Mouse (Mus musculus) adrenal gland, postnatal 25 days (tissue): ENCODE measurements around the gene Dnajb13. TPM values are rescaled to one million over a fixed set of nuclear protein-coding genes. Genes with fewer than 3 reads are reported as not detected.

Source experiments
- total RNA-seq: library from RNA; stranded (reverse); gene quantifications from 2 replicates; pipeline ENCODE4 v1.2.3, GENCODE M21; 2021

Dnajb13 gene
- total RNA-seq, 1 experiment from 2014 or later, result not detected

Other genes with a start within 250 kb of the Dnajb13 start
- 0.81 and 1.3 TPM in 2 replicates for gene P4ha3, start 229.4 kb downstream of the Dnajb13 start, total RNA-seq
- 26.6 and 27.9 TPM in 2 replicates for gene C2cd3, start 142.7 kb downstream of the Dnajb13 start, total RNA-seq
- 54.5 and 70.6 TPM in 2 replicates for gene Ppme1, start 142.7 kb downstream of the Dnajb13 start, total RNA-seq
- 24.6 and 30.5 TPM in 2 replicates for gene Ucp3, start 42.0 kb downstream of the Dnajb13 start, total RNA-seq
- gene Ucp2, start 21.6 kb downstream of the Dnajb13 start, total RNA-seq, result 142 and 190 TPM in 2 replicates
- 11.5 and 11.7 TPM in 2 replicates for gene Coa4, start 22.1 kb upstream of the Dnajb13 start, total RNA-seq
- gene Rab6a, start 92.5 kb upstream of the Dnajb13 start, total RNA-seq, result 64.8 and 67.5 TPM in 2 replicates
- gene Mrpl48, start 93.3 kb upstream of the Dnajb13 start, total RNA-seq, result 48.3 and 60.4 TPM in 2 replicates
- gene Plekhb1, start 147.5 kb upstream of the Dnajb13 start, total RNA-seq, result 2.1 and 3.3 TPM in 2 replicates
- 53.3 and 64.6 TPM in 2 replicates for gene Fam168a, start 191.7 kb upstream of the Dnajb13 start, total RNA-seq